Mouse (Mus musculus) midbrain, embryonic 16.5 days (tissue): ENCODE results near the gene Gkap1. TPM values are rescaled to one million over a fixed set of nuclear protein-coding genes. Genes with fewer than 3 reads are reported as not detected.

ENCODE experiments used
- ATAC-seq: fragments of 200-750 bp; cut with Nextera tagmentation; 2 replicates; pipeline ENCODE4 v1.8.0; 2017; ENCODE audit warnings: moderate TSS enrichment
- H3K27ac ChIP-seq: fragments of 300-500 bp; sonication (generic); 2 replicates; pipeline ENCODE4 v1.5.1; 2014; ENCODE audit warnings: mild to moderate bottlenecking, low read length, mixed read lengths
- H3K27me3 ChIP-seq: fragments of 300-500 bp; sonication (generic); 2 replicates; pipeline ENCODE4 v1.6.1; 2014; ENCODE audit warnings: low read depth, low read length, mixed read lengths; ENCODE audit not compliant: control insufficient read depth, insufficient read depth
- H3K36me3 ChIP-seq: fragments of 300-500 bp; sonication (generic); 2 replicates; pipeline ENCODE4 v1.6.1; 2014; ENCODE audit warnings: mild to moderate bottlenecking, low read length, moderate library complexity, mixed read lengths; ENCODE audit not compliant: control insufficient read depth, insufficient read depth
- H3K4me1 ChIP-seq: fragments of 300-500 bp; sonication (generic); 2 replicates; pipeline ENCODE4 v1.6.1; 2014; ENCODE audit warnings: mild to moderate bottlenecking, low read length, mixed read lengths; ENCODE audit not compliant: control insufficient read depth, insufficient read depth
- H3K4me2 ChIP-seq: fragments of 300-500 bp; sonication (generic); 2 replicates; pipeline ENCODE4 v1.6.1; 2014; ENCODE audit warnings: mild to moderate bottlenecking, low read length, mixed read lengths
- H3K4me3 ChIP-seq: fragments of 300-500 bp; sonication (generic); 2 replicates; pipeline ENCODE4 v1.5.1; 2014; ENCODE audit warnings: low read depth, mild to moderate bottlenecking, low read length, moderate library complexity, mixed read lengths
- H3K9ac ChIP-seq: fragments of 300-500 bp; sonication (generic); 2 replicates; pipeline ENCODE4 v1.6.1; 2014; ENCODE audit warnings: low read depth, low read length, mixed read lengths
- H3K9me3 ChIP-seq: fragments of 300-500 bp; sonication (generic); replicated peaks from 2 replicates; pipeline ENCODE4 v1.6.1; 2014; ENCODE audit warnings: mild to moderate bottlenecking, low read length, mixed read lengths; ENCODE audit not compliant: control insufficient read depth, poor library complexity, severe bottlenecking
- WGBS: fragments of 180-500 bp; shearing (Covaris S2); extraction: QIAGEN DNeasy Blood & Tissue Kit; methylation state at CpG from one replicate; pipeline ENCODE4 v1.1.7; 2014; 5-methylcytosine and 5-hydroxymethylcytosine counted together
- polyA plus RNA-seq: library from polyadenylated mRNA; unstranded; fragments of >200 nt; fragmentation: Nextera tagmentation; extraction: Ambion mirVana; gene quantifications from 2 replicates; pipeline ENCODE4 v1.2.1, GENCODE M21; 2015

Gene Gkap1
- polyA plus RNA-seq, 1 experiment from 2014 or later = 20.4 TPM

- Histone ChIP-seq H3K9ac (no peak overlapping the region), H3K36me3 (0 out of 2 replicates have a peak, but pooled peaks cover 2% of the 10 kb centered on the region), H3K4me1 (no peaks in the 10 kb centered on the region), H3K27me3 (no peaks in the 10 kb centered on the region), H3K4me2 (no peak overlapping the region), H3K4me3 (no peak overlapping the region), H3K9me3 (no peaks in the 10 kb centered on the region), H3K27ac (no peak overlapping the region)
- no peak for ATAC-seq
- WGBS = 91% methylated on average over 6 of the region's 6 CpGs
Observed at GRCm38 (mm10) chr13:58201343-58201742, 74.2 kb downstream of the Gkap1 start.

- no peaks in the 10 kb centered on the region for H3K4me1 ChIP-seq
- 93% methylated on average over 7 of the region's 7 CpGs for WGBS
Observed at GRCm38 (mm10) chr13:58197981-58198640, 77.4 kb downstream of the Gkap1 start.

DNA sequence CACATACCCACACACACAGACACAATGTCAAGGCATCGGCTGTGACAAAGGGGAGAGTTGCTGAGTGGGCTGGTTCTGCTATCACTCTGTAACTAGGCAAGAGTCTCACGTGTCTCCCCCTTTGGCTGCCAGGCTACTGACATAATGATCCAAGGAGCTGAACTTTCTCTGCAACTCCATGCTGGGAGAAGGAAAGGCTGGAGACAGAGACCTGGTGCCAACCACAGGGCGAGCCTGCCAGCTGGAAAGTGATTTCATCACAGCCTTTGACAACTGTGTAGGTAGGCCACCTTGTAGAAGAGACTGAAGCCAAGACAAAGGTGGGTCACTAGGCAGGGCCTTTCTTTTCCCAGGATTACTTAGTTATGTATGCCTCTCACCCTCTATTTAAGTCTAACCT is 78.3 kb downstream of the Gkap1 start:
- Histone ChIP-seq H3K4me1 (no peaks in the 10 kb centered on the region), H3K9ac (no peak overlapping the region), H3K27ac (no peak overlapping the region), H3K4me3 (no peak overlapping the region), H3K4me2 (no peak overlapping the region), H3K27me3 (no peaks in the 10 kb centered on the region), H3K9me3 (no peaks in the 10 kb centered on the region), H3K36me3 (peaks cover 8% of the 10 kb centered on the region; the same call in 1 of the 2 replicates)
- WGBS = 82% methylated on average over 3 of the region's 3 CpGs
- ATAC-seq = no peak

More at GRCm38 (mm10) chr13:58197981-58198640, 77.4 kb downstream of the Gkap1 start:
- Histone ChIP-seq H3K27ac (no peak overlapping the region), H3K9ac (no peak overlapping the region), H3K4me2 (no peak overlapping the region), H3K36me3 (peaks cover 5% of the 10 kb centered on the region; the same call in 1 of the 2 replicates), H3K9me3 (no peaks in the 10 kb centered on the region), H3K27me3 (no peaks in the 10 kb centered on the region), H3K4me3 (no peak overlapping the region)
- no peak for ATAC-seq

- 90% methylated on average over 3 of the region's 3 CpGs for WGBS
- H3K36me3 ChIP-seq = peaks cover 21% of the 10 kb centered on the region
- ATAC-seq = no peak
Observed at GRCm38 (mm10) chr13:58194908-58195307, 80.6 kb downstream of the Gkap1 start.

GRCm38 (mm10) chr13:58193221-58193620 is 82.3 kb downstream of the Gkap1 start:
- no peak overlapping the region for H3K27ac ChIP-seq
- no peaks in the 10 kb centered on the region for H3K9me3 ChIP-seq
- no peaks in the 10 kb centered on the region for H3K27me3 ChIP-seq
- 96% methylated on average over 3 of the region's 3 CpGs for WGBS
- no peak overlapping the region for H3K4me2 ChIP-seq
- peaks cover 24% of the 10 kb centered on the region for H3K36me3 ChIP-seq
- no peak overlapping the region for H3K4me3 ChIP-seq
- peaks cover 3% of the 10 kb centered on the region; the same call in 1 of the 2 replicates for H3K4me1 ChIP-seq
- H3K9ac ChIP-seq = no peak overlapping the region
- no peak for ATAC-seq

More at GRCm38 (mm10) chr13:58194908-58195307, 80.6 kb downstream of the Gkap1 start:
- H3K27ac ChIP-seq = no peak overlapping the region
- no peak overlapping the region for H3K9ac ChIP-seq
- no peak overlapping the region for H3K4me2 ChIP-seq
- H3K4me1 ChIP-seq = no peaks in the 10 kb centered on the region
- no peaks in the 10 kb centered on the region for H3K9me3 ChIP-seq
- H3K27me3 ChIP-seq = no peaks in the 10 kb centered on the region
- H3K4me3 ChIP-seq = no peak overlapping the region

- no peak for ATAC-seq
- Histone ChIP-seq H3K4me3 (no peak overlapping the region), H3K9me3 (no peaks in the 10 kb centered on the region), H3K36me3 (peaks cover 24% of the 10 kb centered on the region), H3K4me1 (peaks cover 5% of the 10 kb centered on the region; the same call in 1 of the 2 replicates), H3K9ac (no peak overlapping the region), H3K4me2 (no peak overlapping the region), H3K27me3 (no peaks in the 10 kb centered on the region), H3K27ac (no peak overlapping the region)
- 94% methylated on average over 6 of the region's 6 CpGs for WGBS
Observed at GRCm38 (mm10) chr13:58192146-58192545, 83.4 kb downstream of the Gkap1 start.

DNA sequence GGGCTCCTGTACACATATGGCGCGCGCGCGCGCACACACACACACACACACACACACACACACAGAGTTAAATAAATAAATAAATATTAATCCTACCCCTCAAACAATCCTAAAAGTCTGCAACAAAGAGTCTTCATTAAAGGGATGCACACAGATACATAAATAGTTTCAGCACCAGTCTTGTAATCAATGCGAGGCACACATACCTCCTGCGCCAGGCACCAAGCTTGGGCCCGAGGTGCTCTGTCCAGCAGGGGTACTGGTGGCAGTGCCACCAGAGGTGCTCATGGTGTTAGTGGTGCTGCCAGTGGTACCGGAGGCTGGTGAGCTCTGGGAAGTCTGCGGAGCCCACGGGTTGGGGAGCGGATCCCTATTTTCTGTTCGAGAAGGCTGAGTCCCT is 84.0 kb downstream of the Gkap1 start:
- Histone ChIP-seq H3K4me3 (no peak overlapping the region), H3K4me1 (peaks cover 5% of the 10 kb centered on the region; the same call in 1 of the 2 replicates), H3K27ac (no peak overlapping the region), H3K9ac (no peak overlapping the region), H3K9me3 (no peaks in the 10 kb centered on the region), H3K27me3 (no peaks in the 10 kb centered on the region), H3K36me3 (peaks cover 24% of the 10 kb centered on the region), H3K4me2 (no peak overlapping the region)
- ATAC-seq = no peak
- WGBS = over 99% methylated on average over 14 of the region's 14 CpGs

DNA sequence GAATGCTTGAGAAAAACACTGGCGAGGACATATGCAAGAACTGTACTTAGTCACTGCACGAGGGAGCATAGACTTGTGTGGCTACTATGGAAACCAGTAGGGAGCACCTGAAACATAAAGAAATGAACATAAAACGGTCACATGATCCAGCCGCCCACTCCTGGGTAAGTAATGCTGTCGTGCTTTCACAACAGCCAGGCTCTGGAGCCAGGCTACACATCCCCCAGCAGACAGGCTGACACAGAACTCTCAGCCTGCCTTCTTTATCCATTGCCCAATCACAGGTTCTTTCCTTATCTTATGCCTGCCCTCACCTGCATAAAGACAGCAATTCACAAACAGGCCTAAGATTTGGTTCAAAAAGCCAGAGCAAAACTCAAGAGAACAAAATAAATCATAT is 86.0 kb downstream of the Gkap1 start:
- ATAC-seq = no peak
- Histone ChIP-seq H3K9me3 (no peaks in the 10 kb centered on the region), H3K4me3 (no peak overlapping the region), H3K27ac (no peak overlapping the region), H3K36me3 (peaks cover 20% of the 10 kb centered on the region), H3K4me1 (peaks cover 5% of the 10 kb centered on the region; the same call in 1 of the 2 replicates), H3K9ac (no peak overlapping the region), H3K4me2 (no peak overlapping the region), H3K27me3 (no peaks in the 10 kb centered on the region)
- 75% methylated on average over 5 of the region's 5 CpGs for WGBS

DNA sequence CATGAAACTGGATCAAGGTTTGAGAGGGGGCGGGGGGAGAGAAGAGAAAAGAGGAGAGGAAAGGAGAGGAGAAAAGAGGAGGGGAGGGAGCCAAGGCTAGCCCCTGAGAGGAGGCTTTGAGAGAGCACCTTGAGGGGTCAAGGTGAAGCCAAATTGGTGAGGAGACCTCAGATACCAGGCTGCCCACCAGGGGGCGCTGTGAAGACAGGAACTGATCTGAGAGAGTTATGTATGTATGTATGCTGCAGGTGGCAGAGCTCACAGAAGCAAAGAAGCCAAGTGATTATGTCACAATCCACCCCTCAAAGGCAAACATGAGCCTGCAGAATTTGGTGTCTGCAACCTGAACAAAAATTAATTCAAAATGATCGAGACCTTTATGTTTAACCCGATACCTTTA is 87.1 kb downstream of the Gkap1 start:
- no peak overlapping the region for H3K27ac ChIP-seq
- ATAC-seq = peak; percentile 45; the same call in 1 of the 2 replicates
- H3K9me3 ChIP-seq = no peaks in the 10 kb centered on the region
- peaks cover 5% of the 10 kb centered on the region; the same call in 1 of the 2 replicates for H3K4me1 ChIP-seq
- peaks cover 20% of the 10 kb centered on the region for H3K36me3 ChIP-seq
- H3K9ac ChIP-seq = 0 out of 2 replicates have a peak overlapping the region, but pooled peaks have one; percentile 10
- no peaks in the 10 kb centered on the region for H3K27me3 ChIP-seq
- WGBS = 65% methylated on average over 4 of the region's 4 CpGs
- no peak overlapping the region for H3K4me3 ChIP-seq
- H3K4me2 ChIP-seq = no peak overlapping the region
